Mouse (Mus musculus) liver, embryonic 13.5 days (tissue): ENCODE data around the gene Nsdhl. TPM values are rescaled to one million over a fixed set of nuclear protein-coding genes. Genes with fewer than 3 reads are reported as not detected.

Source experiments
- ATAC-seq: fragments of 200-750 bp; cut with Nextera tagmentation; 2 replicates; pipeline ENCODE4 v1.8.0; 2017; ENCODE audit warnings: low read depth, mild to moderate bottlenecking, moderate number of reproducible peaks, moderate library complexity
- DNase-seq: peaks from one replicate; pipeline ENCODE4 v3.0.0; 2022
- H3K27ac ChIP-seq: fragments of 300-500 bp; sonication (generic); 2 replicates; pipeline ENCODE4 v1.5.1; 2015; ENCODE audit warnings: moderate library complexity, mild to moderate bottlenecking, inconsistent platforms
- H3K27me3 ChIP-seq: fragments of 300-500 bp; sonication (generic); 2 replicates; pipeline ENCODE4 v1.6.1; 2015; ENCODE audit warnings: mild to moderate bottlenecking, inconsistent platforms
- H3K36me3 ChIP-seq: fragments of 300-500 bp; sonication (generic); 2 replicates; pipeline ENCODE4 v1.6.1; 2015; ENCODE audit warnings: mild to moderate bottlenecking, inconsistent platforms
- H3K4me1 ChIP-seq: fragments of 300-500 bp; sonication (generic); replicated peaks from 2 replicates; pipeline ENCODE4 v1.6.1; 2015; ENCODE audit warnings: inconsistent platforms
- H3K4me2 ChIP-seq: fragments of 300-500 bp; sonication (generic); 2 replicates; pipeline ENCODE4 v1.6.1; 2015; ENCODE audit warnings: inconsistent platforms, mild to moderate bottlenecking, moderate library complexity
- H3K4me3 ChIP-seq: fragments of 300-500 bp; sonication (generic); replicated peaks from 2 replicates; pipeline ENCODE4 v1.5.1; 2015; ENCODE audit warnings: mild to moderate bottlenecking, inconsistent platforms
- H3K9ac ChIP-seq: fragments of 300-500 bp; sonication (generic); 2 replicates; pipeline ENCODE4 v1.6.1; 2015; ENCODE audit warnings: mild to moderate bottlenecking, inconsistent platforms
- H3K9me3 ChIP-seq: fragments of 300-500 bp; sonication (generic); replicated peaks from 2 replicates; pipeline ENCODE4 v1.6.1; 2016; ENCODE audit warnings: inconsistent platforms
- WGBS: fragments of 180-500 bp; shearing (Covaris S2); methylation state at CpG from one replicate; pipeline ENCODE4 v1.1.7; 2015; ENCODE audit not compliant: insufficient replicate concordance; 5-methylcytosine and 5-hydroxymethylcytosine counted together
- polyA plus RNA-seq: library from polyadenylated mRNA; unstranded; fragments of >200 nt; fragmentation: Nextera tagmentation; extraction: Ambion mirVana; gene quantifications from 2 replicates; pipeline ENCODE4 v1.2.1, GENCODE M21; 2015

Nsdhl gene
- 23.0 and 25.9 TPM in 2 replicates for polyA plus RNA-seq

DNA sequence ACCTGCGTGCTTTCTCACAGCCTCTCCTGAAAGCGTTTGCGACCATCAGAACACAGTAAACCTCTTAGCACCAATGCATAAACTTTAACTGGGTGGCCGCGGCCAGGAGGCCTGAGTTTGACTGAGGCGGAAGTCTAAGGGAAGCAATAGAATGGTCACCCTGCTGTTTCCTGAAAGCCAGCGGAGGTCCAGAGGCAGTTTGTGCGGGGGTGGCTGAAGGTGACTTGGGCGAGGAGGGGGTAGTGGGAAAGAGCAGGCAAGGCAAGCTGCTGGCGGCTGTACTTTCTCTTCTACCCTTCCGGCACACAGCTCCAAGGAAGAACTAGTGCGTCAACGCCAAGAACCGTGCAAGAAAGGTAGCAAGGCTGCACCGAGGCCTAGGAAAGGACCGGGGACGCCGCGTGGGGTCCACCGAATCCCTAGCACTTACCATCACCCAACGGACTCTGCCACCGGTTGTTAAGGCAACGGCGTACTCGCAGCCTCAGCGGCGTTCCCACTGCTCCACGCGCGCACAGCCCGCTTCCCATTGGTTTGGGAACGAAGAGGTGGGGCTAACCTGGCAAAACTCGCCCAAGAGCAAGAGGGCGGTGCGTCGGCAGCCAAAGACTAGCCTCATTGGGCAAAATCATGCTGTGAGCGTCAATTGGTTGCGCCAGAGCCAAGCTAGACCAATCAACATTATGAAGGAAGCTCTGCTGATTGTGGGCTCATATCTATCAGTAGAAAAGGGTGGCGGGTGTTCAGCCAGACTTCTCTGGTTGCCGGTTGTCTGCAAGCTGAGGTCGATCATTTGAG, at the start of gene Nsdhl, which contains the start of gene Cetn2:
TSS of gene Nsdhl (plus strand) at position 674 of the 798 bp plus-strand sequence.
TSS of gene Cetn2 (minus strand) at position 528 of the 798 bp plus-strand sequence.
- peak; percentile 88 for DNase-seq

GRCm38 (mm10) chrX:72895388-72896054, 22.8 kb upstream of the Nsdhl start:
- DNase-seq = no peak
- Histone ChIP-seq H3K36me3 (no peaks in the 10 kb centered on the region), H3K9ac (no peak overlapping the region), H3K4me3 (no peak overlapping the region), H3K4me2 (no peak overlapping the region), H3K27ac (no peak overlapping the region), H3K27me3 (no peaks in the 10 kb centered on the region), H3K4me1 (no peaks in the 10 kb centered on the region), H3K9me3 (no peaks in the 10 kb centered on the region)
- ATAC-seq = no peak
- WGBS = 57% methylated on average over 5 of the region's 5 CpGs

More for the DNA sequence above, at the start of gene Nsdhl, which contains the start of gene Cetn2:
- peak within 1 kb of the TSS; percentile 71 for H3K4me3 ChIP-seq
- H3K27ac ChIP-seq = peak within 1 kb of the TSS; percentile 68
- H3K36me3 ChIP-seq = no peaks in the 10 kb centered on the region
- peak; percentile 99 for ATAC-seq
- peaks cover 3% of the 10 kb centered on the region; the same call in 1 of the 2 replicates for H3K4me1 ChIP-seq
- H3K27me3 ChIP-seq = no peaks in the 10 kb centered on the region
- peak within 1 kb of the TSS; percentile 76 for H3K4me2 ChIP-seq
- H3K9me3 ChIP-seq = no peaks in the 10 kb centered on the region
- peak within 1 kb of the TSS; percentile 77 for H3K9ac ChIP-seq
- WGBS = 16% methylated on average over 41 of the region's 41 CpGs

- no peaks in the 10 kb centered on the region for H3K4me1 ChIP-seq
- H3K9ac ChIP-seq = no peak overlapping the region
- no peak overlapping the region for H3K4me2 ChIP-seq
- no peak for DNase-seq
- no peaks in the 10 kb centered on the region for H3K27me3 ChIP-seq
- no peaks in the 10 kb centered on the region for H3K9me3 ChIP-seq
- H3K4me3 ChIP-seq = no peak overlapping the region
- H3K36me3 ChIP-seq = no peaks in the 10 kb centered on the region
- no peak overlapping the region for H3K27ac ChIP-seq
- WGBS = 44% methylated on average over 1 of the region's 1 CpGs
- no peak for ATAC-seq
These were observed 22.3 kb upstream of the Nsdhl start for GRCm38 (mm10) chrX:72896055-72896437.

DNA sequence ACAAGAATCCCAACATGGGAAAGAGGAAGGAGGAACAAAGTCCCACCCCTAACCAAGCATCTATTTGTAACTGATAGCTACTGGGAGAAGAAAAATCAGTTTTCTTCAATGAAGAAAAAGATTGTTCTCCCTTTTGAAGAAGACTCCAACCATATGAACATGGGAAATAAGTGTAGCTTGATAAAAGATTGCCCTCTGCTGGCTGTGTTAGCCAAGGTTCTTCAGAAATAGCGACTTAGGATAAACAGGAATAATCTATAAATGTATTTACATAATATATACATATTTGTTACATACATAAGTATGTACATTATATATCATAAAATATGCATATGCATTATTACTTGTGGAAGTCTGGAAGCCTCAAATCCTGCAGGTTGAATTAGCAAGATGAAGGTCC, 15.8 kb upstream of the Nsdhl start:
- DNase-seq (no peak), ATAC-seq (no peak)
- H3K4me3 ChIP-seq = no peak overlapping the region
- H3K9me3 ChIP-seq = no peaks in the 10 kb centered on the region
- H3K4me2 ChIP-seq = no peak overlapping the region
- no peak overlapping the region for H3K9ac ChIP-seq
- WGBS = 38% methylated on average over 1 of the region's 1 CpGs
- no peaks in the 10 kb centered on the region for H3K4me1 ChIP-seq
- H3K36me3 ChIP-seq = no peaks in the 10 kb centered on the region
- no peaks in the 10 kb centered on the region for H3K27me3 ChIP-seq
- H3K27ac ChIP-seq = no peak overlapping the region

- ATAC-seq (no peak), DNase-seq (no peak)
- Histone ChIP-seq H3K9ac (no peak overlapping the region), H3K4me3 (no peak overlapping the region), H3K9me3 (no peaks in the 10 kb centered on the region), H3K27me3 (no peaks in the 10 kb centered on the region), H3K27ac (no peak overlapping the region), H3K4me1 (no peaks in the 10 kb centered on the region), H3K36me3 (no peaks in the 10 kb centered on the region), H3K4me2 (no peak overlapping the region)
- WGBS = 67% methylated on average over 6 of the region's 6 CpGs
These were observed 10.5 kb upstream of the Nsdhl start for GRCm38 (mm10) chrX:72907619-72908403.

DNA sequence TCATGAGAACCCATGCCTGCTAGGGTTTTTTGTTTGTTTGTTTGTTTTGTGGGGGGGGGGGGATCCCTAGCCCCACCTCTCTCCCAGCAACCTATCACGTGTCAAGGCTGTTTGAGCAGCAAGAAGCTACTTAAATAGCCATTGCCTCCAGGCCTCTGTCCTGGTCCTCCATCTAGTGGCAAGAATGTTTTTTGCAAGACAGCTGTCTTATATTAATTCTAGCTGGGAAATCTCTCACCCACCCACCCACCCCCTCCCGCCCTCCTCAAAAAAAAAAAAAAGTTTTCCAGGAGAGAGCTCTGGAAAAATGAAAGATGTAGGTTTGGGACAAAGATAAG, 10.0 kb upstream of the Nsdhl start:
- H3K9ac ChIP-seq = no peak overlapping the region
- H3K9me3 ChIP-seq = no peaks in the 10 kb centered on the region
- no peak for ATAC-seq
- H3K27ac ChIP-seq = no peak overlapping the region
- no peaks in the 10 kb centered on the region for H3K4me1 ChIP-seq
- no peak overlapping the region for H3K4me3 ChIP-seq
- H3K4me2 ChIP-seq = no peak overlapping the region
- H3K27me3 ChIP-seq = no peaks in the 10 kb centered on the region
- H3K36me3 ChIP-seq = no peaks in the 10 kb centered on the region
- WGBS = 8% methylated on average over 2 of the region's 2 CpGs
- DNase-seq = no peak

DNA sequence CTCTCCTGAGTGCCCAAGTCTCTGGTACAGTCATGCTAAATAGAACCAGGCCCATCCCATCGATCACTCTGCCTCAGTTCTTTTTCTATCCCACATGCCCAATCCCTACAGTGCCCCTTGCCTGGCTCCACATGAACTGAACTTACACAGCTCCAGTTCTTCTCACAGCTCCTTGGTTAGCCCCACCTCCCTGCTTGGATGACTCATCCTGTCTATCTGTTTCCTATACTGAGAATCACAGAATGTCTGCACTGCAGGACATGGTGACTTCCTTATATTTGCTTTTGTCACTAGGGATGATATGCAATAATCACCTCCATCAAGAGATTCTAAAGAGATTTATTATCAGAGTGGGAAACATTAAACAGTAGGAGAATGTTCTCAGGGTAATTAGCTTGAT, 6.7 kb upstream of the Nsdhl start:
- no peak for ATAC-seq
- H3K27ac ChIP-seq = no peak overlapping the region
- 57% methylated on average over 1 of the region's 1 CpGs for WGBS
- no peaks in the 10 kb centered on the region for H3K36me3 ChIP-seq
- H3K9ac ChIP-seq = no peak overlapping the region
- no peaks in the 10 kb centered on the region for H3K4me1 ChIP-seq
- no peaks in the 10 kb centered on the region for H3K27me3 ChIP-seq
- H3K4me2 ChIP-seq = no peak overlapping the region
- H3K9me3 ChIP-seq = no peaks in the 10 kb centered on the region
- no peak overlapping the region for H3K4me3 ChIP-seq
- DNase-seq = no peak

GRCm38 (mm10) chrX:72918682-72919059, 314 bp downstream of the Nsdhl start:
- 10% methylated on average over 6 of the region's 6 CpGs for WGBS
- H3K4me1 ChIP-seq = peaks cover 3% of the 10 kb centered on the region; the same call in 1 of the 2 replicates
- peak overlapping the region; percentile 71 for H3K4me3 ChIP-seq
- H3K9me3 ChIP-seq = no peaks in the 10 kb centered on the region
- peak overlapping the region; percentile 76 for H3K4me2 ChIP-seq
- H3K27me3 ChIP-seq = no peaks in the 10 kb centered on the region
- ATAC-seq (peak; percentile 16; the same call in 1 of the 2 replicates), DNase-seq (no peak)
- peak overlapping the region; percentile 77 for H3K9ac ChIP-seq
- H3K27ac ChIP-seq = peak overlapping the region; percentile 68
- no peaks in the 10 kb centered on the region for H3K36me3 ChIP-seq

GRCm38 (mm10) chrX:72921391-72921790, 3.0 kb downstream of the Nsdhl start:
- ATAC-seq = no peak
- H3K36me3 ChIP-seq = no peaks in the 10 kb centered on the region
- DNase-seq = no peak
- H3K4me3 ChIP-seq = no peak overlapping the region
- peaks cover 3% of the 10 kb centered on the region; the same call in 1 of the 2 replicates for H3K4me1 ChIP-seq
- 66% methylated on average over 2 of the region's 2 CpGs for WGBS
- no peak overlapping the region for H3K4me2 ChIP-seq
- H3K9ac ChIP-seq = no peak overlapping the region
- no peaks in the 10 kb centered on the region for H3K9me3 ChIP-seq
- no peaks in the 10 kb centered on the region for H3K27me3 ChIP-seq
- H3K27ac ChIP-seq = no peak overlapping the region

DNA sequence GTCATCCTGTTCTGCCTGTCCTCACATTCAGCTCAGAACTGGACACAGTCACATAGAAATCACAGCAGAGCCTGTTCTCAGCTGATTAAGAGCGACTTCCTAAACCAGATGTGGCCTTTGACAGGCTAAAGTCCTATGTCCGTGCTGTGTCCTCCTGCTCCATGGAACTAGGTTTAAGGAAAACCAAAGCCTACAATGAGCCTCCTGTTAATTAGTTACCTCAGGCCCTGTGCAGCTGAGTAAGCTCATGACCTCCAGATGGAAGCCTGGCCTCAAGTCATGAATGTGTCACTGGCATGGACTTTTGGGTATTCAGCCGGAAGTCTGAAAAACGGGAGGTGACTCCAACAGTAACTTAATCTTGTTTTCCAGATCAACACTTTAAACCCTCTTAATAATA, 35.1 kb downstream of the Nsdhl start:
- Histone ChIP-seq H3K4me1 (no peaks in the 10 kb centered on the region), H3K9ac (no peak overlapping the region), H3K4me3 (no peak overlapping the region), H3K4me2 (no peak overlapping the region), H3K9me3 (no peaks in the 10 kb centered on the region), H3K27ac (no peak overlapping the region), H3K36me3 (peaks cover 45% of the 10 kb centered on the region), H3K27me3 (no peaks in the 10 kb centered on the region)
- 74% methylated on average over 4 of the region's 4 CpGs for WGBS
- ATAC-seq = no peak
- no peak for DNase-seq

GRCm38 (mm10) chrX:72956486-72956885, 38.1 kb downstream of the Nsdhl start:
- H3K4me3 ChIP-seq = no peak overlapping the region
- 74% methylated on average over 4 of the region's 4 CpGs for WGBS
- no peaks in the 10 kb centered on the region for H3K27me3 ChIP-seq
- no peak overlapping the region for H3K27ac ChIP-seq
- H3K36me3 ChIP-seq = peaks cover 36% of the 10 kb centered on the region
- H3K9ac ChIP-seq = no peak overlapping the region
- no peaks in the 10 kb centered on the region for H3K4me1 ChIP-seq
- no peak for DNase-seq
- H3K9me3 ChIP-seq = no peaks in the 10 kb centered on the region
- ATAC-seq = no peak
- H3K4me2 ChIP-seq = no peak overlapping the region
